Mouse (Mus musculus) lung, postnatal 14 days (tissue): Measurements from ENCODE around the gene Rab5if.
"Not testable (repeated sequence)": the region's sequence is repeated elsewhere in the genome, so short reads cannot be mapped to it uniquely, and the experiment has no call there.

ENCODE experiments used
- DNase-seq: peaks from one replicate; pipeline ENCODE4 v3.0.0; 2021

Gene Rab5if

DNA sequence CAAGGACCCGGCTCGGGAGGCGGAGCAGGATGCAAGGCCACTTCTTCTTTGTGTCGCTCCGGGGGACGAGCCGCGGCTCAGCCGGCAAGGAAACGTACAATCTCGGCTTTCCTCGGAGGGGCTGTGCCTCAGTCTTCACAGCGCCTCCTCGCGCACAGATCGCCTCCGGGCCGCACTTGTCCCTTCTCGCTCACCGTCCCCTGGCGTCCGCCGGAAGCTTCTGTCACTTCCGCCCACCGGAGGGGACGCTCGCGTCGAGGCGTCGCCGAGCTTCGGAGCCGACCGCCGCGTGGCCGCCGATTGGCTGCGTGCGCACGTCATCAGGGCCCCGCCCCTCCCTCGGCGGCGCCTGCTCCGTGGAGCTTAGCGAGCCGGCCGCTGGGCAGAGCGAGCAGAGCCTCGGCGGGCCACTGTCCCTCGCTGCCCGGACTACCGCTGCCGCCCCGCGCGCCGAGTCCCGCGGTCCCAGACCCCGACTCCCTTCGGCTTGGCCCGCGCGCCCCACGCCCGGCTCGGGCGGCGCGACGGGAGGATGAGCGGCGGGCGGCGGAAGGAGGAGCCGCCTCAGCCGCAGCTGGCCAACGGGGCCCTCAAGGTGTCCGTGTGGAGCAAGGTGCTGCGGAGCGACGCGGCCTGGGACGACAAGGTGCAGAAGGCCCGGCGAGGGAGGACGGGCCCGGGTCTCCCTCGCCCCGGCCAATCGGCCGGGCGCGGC, at the start of gene Rab5if:
Gene Rab5if, plus strand, starts transcription at position 357 of the 715 bp plus-strand sequence.
- DNase-seq, result peak; percentile 99

DNA sequence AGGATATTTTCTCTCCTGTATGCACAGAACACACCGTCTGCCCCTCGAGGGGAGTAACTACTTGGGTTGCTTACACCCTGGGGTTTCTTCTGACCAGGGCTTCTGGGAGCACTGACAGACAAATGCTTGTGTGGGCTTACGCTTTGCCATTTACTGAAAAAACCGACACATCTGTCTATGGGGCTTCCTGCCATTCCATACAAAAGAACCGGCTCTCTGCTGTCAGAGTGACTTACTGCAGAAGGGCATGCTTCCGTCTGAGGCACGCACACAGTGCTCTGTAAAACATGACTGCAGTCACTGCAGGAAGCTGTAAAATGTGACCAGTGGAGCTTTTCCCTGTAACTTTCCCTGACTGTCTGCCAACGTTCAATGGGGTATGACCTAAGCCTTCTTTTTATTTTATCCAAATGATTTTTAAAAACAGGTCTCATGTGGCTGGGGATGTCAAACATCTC, 48.6 kb upstream of the Rab5if start:
- peak; percentile 11 for DNase-seq

DNA sequence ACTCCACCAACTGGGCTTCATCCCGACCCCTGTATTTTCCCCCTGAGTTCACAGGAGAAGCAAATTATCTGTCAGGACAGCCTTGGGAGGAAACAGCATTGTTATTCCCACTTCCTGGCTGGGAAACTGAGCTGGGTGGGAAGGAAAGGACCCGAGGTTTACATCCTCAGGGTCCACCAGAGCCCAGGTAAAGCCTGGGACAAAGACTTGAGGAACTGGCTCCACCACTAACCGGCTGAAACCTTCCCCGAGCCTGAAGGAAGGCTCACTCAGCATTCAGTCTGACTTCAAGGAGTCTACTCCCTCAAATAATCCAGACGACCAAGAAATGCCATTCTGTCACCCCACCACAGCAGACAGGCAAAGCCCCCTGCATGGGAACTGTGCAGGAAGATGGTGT, 48.0 kb upstream of the Rab5if start:
- DNase-seq, result no peak

DNA sequence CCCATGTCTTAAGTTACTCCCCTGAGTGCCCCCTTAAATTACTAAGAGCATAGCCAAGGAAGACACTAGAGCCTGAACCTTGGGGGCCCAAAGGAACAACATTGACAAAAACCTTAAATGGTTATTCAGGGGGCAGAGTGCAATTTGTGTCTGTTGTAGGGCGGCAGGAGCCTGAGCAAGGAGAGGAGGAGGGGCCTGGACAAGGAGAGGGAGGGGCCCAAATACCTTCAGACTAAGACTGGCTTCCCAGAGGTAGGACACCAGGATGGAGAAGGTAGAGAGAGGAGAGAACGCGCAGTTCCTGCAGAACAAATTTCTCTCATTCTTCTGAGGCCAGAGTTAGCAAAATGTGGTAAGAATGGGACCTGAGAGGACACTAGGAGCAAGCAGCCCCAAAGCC, 47.5 kb upstream of the Rab5if start:
- DNase-seq, result no peak

DNA sequence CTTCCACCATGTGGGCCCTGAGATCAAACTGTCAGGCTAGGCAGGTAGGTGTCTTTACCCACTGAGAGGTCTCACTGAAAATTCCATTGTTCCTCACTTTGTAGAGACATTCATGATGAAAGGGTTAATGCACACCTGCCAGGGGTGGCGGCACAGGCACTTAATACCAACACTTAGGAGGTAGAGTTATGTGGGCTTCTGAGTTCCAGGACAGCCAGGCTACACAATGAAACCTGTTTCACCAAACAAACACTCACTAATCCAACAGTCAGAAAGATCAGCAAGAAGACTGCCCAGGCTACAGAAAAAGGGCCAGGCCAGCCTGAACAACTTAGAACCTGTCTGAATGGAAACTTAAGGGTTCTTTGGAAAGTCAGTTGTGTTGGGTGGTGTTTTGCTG, 46.8 kb upstream of the Rab5if start:
- DNase-seq, result no peak

DNA sequence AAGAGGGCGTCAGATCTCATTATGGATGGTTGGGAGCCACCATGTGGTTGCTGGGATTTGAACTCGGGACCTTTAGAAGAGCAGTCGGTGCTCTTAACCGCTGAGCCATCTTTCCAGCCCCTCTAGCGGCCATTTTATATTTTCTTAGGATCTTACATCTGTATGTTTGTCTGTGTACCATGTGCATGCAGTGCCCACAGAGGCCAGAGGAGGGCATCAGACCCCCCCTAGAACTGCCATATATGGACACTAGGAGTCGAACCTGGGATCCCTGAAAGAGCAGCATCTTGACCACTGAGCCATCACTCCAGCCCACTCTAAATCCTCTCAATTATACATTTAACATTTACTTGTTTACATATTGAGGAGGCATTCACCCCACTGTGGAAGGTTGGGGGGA, 37.8 kb upstream of the Rab5if start:
- DNase-seq, result not testable (repeated sequence)

DNA sequence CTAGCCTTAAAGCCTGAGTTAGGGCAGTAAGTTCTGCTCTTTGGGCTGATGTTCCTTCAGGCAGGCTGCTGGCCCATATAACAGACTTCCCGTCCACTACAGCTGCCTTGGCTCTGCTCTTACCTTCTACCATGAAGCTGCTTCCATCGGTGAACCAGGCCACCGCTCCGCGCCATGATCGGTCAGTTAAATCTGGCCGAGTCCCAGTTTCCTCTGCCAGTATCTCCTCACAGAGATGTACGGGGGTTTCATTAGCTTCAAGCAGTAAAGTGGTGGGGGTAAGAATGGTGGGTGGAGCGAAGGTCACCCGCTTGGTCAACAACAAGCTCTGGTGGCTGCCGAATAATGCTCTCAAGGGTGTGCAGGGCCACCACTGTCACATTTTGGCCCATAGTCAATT, 28.6 kb upstream of the Rab5if start:
- no peak for DNase-seq

DNA sequence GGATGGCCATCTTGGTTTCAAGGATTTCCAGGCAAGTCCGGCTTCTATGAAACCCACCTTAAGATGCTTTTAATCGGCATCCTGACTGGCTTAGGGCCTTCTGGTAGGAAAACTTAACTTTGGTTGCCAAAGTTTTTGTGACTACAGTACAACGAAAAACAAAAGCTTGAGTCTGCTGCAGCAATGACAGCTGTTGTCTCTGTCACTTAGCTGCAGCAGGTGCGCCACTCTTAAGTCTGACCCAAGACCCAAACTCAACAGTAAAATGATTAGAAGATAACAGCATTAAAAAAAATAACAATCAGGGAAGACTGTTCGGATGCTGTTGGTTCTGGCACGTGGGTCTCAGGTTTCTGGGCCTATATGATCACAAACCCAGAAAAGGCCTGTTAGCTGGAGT, 24.1 kb upstream of the Rab5if start:
- no peak for DNase-seq

DNA sequence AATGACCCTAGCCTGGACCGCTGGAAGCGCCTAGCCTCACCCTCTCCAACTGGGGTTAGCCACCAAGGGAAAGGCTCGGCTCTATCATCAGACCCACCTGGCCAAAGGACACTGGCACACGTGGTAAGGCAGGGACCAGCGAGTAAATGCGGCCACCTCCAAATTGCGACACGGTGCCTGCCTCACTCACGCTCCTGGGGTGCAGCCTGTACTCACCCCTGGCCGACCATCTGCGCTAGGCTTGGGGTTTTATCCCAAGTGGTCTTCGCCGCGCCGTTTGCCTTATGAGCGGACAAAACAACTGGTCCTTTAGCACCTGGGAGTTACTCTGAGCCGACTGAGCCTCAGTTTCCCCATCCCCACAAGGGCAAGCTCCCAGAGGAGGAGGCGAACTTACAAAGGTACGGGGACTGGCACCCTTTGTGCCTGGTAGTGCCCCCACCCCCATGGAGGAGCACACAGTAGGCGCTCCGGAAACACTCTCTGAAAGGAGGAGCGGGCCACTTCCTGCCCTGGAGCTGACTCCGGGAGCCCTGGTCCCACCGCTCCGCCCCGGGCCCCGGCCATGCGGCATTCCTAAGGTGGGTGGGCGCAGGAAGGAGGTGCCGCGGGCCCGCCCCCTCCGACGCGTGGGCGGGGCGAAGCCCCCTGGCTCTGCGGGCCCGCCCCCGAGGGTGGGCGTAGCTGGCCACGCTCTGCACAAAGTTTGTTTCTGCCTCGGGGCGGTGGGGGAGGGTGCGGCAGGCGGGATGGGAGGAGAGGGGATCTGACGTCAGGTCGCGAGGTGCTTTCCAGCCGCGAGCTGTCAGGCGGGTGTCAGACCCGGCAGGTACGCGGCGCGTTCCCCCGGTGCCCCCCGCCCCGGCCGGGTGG, 23.4 kb upstream of the Rab5if start, which contains the start of gene Tgif2:
Gene Tgif2, plus strand, starts transcription at position 689 of the 873 bp plus-strand sequence.
- peak; percentile 72 for DNase-seq

DNA sequence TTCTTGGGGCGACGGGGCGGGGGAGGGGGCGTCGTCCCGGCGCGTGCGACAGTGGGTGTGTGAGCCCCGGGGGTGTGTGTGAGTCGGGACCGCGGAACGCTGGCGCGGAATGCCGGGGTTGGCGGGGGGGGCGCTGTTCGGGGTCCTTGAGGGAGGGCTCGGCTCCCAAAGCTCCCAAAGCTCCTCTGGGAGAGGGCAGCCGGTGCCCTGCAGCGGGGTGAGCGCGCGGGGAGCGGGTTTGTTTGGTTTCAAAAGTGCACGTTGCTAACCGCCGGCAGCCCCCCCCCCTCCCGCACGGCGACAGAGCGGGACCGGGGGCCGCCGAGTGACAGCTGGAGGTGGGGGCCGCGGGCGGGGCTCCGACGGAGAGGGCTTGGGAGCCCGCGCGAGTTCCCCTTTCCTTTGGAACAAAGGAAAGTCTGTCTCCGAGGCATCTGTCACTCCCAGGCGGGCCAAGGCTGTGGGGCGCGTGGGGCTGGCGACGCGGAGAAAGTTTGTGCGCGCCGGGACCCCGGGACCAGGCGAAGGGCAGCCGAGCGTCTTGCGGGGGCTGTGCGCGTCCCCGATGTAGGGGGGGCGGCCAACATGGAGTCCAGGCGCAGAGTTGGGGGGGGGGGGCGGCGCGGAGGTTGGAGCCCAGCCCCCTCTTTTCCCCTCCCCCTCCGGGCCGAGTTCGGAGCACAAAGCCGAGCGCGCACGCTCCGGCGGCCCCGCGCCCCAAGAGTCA, 22.5 kb upstream of the Rab5if start:
- DNase-seq, result peak; percentile 37

DNA sequence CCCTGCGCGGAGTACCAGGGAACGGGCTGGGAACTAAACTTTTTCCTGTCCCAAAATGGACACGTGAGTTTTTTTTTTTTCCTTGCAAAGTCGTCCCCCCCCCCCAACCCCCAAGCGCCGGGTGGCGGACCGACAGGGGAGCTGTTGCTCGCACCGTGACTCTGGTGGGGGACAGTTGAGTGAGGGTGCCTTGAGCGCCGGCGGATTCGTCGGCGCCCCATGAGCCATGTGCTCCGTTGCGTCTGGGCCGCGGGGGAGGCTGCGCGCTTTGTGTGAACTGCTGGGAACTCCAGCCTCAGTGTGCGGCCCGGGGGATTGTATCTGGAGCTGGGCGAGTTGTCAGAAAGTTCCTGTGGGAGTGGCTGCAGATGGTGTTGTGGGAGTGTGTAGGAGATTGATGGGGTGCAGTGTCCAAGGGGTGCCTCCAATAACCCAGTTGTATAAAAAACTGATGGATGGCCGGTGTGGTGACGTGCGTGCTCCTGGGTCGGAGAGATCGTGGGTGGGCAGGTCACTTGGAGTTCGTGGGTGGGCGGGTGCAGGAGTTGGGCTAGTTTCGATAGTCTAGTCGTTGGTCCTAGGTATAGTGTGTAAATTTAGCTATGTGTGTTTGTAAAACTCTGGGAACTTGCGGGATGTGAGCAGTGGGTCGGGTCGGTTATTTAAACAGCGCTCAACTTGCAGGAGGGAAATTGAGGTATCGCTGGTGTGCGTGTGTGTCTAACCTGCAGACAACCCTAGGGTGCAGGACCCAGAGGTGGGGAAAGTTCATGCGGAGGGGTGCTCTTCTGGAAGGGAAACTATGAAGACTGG, 21.7 kb upstream of the Rab5if start:
- peak; percentile 53 for DNase-seq

DNA sequence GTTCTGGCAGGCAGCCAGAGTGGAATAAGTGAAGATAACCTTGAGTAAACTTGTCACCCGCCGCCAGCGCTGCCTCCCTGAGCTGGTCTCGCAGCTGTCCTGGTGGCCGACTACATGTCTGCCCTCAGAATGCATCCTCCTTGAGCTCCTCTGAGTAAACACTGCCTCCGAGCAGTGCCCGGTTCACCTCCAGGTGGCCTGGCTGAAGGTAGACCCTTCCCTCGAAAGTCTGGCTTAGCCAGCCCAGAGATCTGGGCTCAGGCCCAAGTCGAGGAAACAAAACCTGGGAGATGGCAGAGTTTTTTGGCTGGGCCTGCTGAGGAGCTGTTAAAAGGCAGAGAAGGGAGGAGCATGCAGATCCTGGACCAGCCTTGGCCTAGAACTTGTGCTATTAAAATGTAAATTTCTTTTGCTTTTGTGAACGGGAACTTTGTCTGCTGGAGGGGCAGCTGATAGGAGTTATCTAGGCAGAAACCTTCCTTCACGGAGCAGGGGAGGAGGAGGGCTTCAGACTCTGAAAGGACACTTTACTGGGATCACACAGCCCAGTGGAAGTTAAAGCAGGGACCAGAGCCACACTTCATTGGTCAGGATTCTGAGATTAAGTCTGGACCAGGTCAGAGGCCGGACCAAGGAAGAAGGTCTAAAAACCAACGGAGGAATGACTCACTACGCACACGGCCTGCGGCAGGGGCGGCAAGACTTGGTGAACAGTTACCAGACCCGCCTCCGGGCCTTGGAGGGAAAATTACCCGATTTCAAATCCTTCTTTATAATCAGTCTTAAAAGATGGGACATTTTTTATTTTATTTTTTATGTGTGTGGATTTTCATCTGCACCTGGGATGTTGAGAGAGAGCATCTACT, 20.9 kb upstream of the Rab5if start:
- peak; percentile 48 for DNase-seq

DNA sequence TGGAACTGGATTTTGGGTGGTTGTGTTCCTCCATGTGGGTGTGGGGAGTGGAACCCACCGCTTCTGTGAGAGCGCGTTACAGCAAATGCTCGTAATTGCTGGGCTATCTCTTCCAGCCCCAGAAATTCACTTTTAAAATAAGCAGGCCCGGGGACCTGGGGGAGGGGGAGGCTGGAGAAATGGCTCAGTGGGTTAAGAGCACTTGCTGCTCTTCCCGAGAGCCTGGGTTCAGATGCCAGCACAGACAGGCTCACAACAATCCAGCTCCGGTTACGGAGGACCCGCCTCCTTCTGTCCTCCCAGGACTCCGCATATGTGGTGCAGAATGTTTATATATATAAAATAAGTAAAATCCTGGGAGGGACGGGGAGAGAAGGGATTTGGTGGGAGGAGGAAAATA, 20.2 kb upstream of the Rab5if start:
- DNase-seq, result no peak

DNA sequence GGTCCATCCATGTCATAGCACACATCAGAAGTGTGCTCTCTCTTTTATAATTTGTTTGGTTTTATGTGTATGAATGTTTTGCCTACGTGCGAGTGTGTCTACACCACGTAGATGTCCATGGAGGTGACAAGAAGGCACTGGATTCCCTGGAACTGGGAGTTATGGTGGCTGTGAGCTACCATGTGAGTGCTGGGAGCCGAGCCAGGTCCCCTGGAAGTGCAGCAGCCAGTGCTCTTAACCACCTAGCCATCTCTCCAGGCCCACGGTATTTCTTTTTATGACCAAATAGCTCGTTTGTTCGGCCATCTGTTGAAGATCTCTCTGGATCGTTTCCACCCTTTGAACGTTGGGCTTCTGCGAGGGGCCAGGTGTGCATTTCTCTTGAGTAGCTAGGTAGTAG, 19.6 kb upstream of the Rab5if start:
- DNase-seq, result no peak

DNA sequence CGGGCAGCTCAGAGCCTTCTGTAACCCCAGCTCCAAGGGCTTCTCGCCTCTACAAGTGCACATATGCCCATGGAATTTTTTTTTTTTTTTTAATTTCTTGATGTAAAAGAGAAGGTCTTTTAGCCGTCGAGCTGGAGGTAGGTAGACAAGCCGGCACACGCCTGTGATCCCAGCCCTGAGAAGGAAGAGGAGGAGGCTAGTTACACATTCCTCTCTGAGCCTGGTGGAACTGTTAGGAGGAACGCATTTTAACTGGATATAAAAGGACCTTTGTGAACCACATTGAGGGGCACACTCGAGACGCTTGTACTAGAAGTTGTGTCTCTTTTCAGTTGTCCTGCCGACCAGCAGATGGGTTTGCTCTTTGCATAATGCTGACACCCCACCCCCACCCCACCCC, 18.2 kb upstream of the Rab5if start:
- no peak for DNase-seq

DNA sequence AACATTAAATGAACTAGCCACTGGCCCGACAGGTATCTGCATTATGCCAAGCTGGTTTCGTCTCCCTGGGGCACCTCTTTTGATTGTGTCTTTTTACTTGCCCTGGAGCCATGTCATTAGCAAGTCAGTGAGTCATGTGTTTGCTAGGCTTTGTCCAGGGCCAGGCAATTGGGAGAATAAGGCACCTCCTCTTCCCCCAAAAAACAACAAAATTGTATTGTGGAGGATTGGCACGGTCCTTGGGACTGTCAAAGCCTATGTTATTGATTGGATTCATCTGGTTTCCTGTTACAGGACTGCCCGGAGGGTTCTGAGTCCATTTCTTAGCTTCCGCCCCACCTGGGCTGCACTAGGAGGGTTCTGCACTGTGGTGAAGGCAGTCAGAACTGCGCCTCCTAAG, 15.3 kb upstream of the Rab5if start:
- no peak for DNase-seq

DNA sequence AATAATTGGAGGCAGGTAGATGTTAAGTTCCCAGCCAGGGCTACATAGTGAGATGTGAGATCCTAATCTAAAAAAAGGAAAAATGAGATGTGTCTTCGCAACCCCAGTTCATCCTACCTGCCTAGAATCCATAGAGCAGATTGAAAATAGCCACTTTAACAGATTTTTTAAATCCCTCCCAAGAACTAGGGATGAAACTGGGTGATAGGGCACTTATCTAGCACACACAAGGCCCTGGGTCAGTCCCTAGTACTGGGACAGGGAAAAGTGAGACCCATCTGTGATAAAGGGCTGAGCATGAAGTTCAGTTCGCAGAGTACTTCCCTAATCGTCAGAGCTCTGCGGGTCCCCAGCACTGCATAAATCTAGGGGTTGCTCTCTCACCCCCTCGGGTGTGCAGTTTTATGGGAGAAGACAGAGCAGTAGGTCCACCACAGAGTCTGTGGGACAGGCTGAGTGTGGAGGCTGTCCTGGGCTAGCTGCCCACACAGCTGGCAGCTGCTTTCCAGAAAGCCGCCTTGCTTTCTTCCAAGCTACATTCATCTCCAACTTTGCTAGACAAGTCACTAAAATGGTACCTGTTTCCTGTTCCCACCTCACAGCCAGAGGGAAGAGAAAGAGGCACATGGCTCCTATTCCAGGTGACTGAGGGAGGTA, 14.3 kb upstream of the Rab5if start:
- DNase-seq, result peak; percentile 12

DNA sequence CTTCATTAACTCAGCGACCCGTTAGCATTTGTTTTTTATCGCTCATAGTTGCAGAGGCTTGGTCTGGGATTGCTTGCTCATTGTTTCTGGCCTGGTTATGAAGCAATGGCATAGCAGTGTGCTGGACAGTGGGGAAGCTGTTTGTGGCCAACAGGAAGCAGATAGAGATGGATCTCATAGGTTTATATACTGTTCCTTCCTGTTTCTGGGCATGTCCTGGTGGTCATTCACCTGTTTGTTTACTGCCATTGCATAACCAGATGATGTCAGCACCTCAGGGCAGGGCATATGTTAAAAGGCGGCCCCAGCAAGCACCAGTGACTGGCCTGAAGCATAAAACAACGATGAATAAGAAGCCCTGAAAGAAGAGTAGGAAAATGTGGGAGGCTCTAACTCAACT, 12.4 kb upstream of the Rab5if start:
- no peak for DNase-seq

DNA sequence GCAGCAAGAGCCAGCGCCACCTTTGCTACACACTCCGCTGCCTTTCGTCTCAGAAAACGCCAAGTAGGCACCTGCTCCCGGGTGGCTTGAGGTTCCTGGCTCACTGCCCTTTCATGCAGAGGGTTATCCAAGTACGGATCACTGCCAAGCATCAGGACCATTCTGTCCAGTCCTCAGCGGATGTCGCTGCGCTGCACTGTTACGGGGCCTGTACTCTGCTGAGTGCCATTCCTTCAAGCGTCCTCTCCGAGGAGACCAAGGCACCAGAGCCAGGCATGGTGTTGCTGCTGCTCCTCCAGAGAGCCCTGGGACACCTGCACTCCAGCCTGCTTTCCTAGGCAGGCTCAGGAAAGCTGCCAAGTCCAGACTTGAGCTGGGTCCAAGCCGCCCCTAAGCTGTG, 9.3 kb upstream of the Rab5if start:
- not testable (repeated sequence) for DNase-seq

DNA sequence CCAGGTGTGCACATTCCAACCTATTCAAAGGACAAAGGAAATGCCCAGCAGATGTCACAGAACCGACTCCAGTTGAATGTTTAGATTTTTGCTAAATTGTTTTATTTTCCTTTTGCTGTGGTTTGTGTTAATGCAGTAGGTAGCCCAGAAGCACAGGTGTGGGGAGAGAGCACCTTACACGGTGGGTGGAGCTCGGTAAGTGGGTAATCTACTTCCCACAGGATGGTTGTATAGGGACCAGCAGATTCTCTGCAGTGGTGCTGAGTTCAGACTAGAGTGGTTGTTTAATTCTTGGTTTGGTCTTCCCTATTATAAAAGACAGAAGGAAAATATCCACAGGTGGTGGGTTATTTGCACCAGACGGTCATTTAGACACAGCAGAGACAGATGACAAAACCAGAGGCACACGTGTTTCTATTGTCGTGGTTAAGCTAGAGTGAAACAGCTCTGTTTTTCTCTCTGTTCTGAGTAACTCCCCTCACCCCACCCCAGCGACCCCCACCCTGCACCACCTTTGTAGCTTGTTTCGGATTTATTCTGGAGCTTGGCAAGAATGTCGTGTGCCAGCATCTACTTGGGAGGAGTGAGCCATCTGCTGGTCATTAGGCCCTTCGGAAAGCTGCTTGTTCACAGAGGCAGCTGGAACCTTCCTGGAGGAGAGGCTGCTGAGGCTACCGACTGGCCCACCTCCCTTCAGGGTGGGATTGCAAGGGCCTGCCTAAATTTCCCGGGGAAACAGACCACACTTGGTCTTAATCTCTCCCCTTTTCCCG, 8.7 kb upstream of the Rab5if start:
- peak; percentile 59 for DNase-seq
